Mouse (Mus musculus): ENCODE data around the gene Sstr4. TPM values are rescaled to one million over a fixed set of nuclear protein-coding genes. Genes with fewer than 3 reads are reported as not detected.

The Sstr4 gene
- 3.7 and 4.0 TPM in 2 replicates for polyA plus RNA-seq (2015; fragmentation: Nextera tagmentation; extraction: Ambion mirVana)

DNA sequence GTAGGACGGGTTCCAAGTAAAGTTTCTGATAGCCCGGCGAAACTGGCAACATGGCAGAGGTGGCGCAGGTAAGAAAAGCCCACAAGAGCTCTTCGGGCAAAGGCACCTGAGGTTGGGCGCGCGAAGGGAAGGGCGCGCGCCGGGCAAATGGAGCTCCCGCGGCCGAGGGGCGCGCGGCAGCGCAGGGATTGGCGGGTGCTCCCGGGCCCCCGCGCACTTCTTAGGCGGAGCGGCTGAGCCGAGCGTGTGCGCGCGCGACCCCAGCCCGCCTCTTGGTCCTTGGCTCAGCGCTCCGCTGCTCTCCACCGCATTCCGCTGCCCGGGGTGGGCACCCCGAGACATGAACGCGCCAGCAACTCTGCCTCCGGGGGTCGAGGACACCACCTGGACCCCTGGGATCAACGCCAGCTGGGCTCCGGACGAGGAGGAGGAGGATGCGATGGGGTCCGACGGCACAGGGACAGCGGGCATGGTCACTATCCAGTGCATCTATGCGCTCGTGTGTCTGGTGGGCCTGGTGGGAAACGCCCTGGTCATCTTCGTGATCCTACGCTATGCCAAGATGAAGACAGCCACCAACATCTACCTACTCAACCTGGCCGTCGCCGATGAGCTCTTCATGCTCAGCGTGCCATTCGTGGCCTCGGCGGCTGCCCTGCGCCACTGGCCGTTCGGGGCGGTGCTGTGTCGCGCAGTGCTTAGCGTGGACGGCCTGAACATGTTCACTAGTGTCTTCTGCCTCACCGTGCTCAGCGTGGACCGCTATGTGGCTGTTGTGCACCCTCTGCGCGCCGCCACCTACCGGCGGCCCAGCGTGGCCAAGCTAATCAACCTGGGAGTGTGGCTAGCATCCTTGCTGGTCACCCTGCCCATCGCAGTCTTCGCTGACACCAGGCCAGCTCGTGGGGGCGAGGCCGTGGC lies at the start of gene Sstr4:
Gene Sstr4 (plus strand): TSS at position 214 of the 921 bp plus-strand sequence.

DNA sequence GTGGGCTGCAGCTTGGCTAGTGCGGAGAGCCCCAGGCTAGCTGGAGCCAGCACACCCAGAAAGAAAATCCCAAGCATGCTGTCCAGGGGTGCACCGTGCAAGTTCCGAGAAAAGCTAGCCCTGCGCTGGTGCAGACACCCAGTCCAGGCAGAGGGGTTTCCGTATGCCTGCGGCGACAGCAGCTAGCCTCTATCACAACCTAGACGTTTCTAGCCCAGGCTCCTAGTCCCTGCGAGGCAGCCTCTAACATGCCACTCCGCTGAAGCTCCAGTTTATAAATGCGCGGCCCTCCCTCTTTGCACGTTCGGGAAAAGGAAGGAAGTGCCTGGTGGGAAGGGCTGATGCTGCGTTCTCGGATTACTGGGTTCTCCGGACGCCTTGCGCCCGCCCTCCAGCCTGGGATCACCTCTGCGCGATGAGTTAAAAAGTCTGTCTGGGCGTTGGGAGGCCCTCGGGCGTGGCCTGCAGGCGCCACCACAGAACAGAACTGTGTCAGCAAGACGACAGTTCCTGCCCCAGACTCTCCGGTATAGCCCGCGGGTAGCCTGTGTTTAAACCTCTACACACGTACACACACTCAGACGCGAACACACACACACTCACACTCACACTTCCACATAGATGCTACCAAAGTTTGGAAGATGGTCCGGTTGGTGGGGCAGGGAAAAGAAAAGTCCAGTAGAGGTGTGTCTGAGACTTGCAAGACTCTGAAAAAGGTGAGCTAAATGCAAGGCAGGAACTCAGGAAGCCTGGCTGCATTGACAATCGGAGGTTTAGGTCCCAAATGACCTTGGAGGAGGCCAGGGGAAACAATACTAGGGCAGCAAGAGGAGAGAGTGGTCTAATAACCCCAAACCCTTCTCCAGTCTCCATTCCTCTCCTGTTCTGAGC lies 13.0 kb downstream of the Sstr4 start, which contains the start of gene Thbd:
Gene Thbd (minus strand): TSS at position 319 of the 891 bp plus-strand sequence.

DNA sequence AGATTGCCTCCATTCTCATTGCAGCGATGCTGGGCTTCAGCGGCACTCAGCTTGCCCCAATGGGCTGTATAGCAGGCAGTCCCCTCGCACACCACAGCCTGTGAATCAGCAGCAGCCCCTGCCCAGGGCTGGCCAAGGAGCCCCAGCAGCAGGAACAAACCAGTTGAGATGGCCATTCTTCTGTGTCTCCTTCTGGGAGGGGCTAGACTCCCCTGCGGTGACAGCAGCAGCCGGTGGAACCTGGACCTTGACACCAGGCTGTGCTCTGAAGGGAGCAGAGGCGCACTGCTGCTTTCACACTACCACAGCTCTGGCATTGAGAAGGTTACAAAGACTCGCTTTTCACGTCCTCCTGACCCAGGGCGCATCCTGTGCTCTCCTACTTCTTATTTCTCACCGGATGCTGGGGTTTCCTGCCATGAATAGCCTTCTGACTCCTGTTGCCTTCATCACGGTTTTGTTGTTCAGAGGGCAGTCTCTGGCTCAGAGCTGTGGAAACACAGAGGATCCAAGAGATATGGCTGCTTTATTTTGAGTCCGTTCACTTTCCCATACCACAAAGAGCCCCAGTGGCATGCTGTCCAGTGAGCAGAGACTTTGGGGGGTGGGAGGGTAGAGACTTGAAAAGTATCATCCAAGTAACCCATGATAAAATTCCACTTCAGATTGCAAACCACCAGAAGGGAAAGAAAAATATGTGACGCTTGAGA lies 48.3 kb downstream of the Sstr4 start, which contains the start of gene Cd93:
Gene Cd93 (minus strand): TSS at position 315 of the 710 bp plus-strand sequence.

Other genes starting within 250 kb of the Sstr4 start
- gene Thbd, start 12.8 kb downstream of the Sstr4 start, polyA plus RNA-seq (2015; fragmentation: Nextera tagmentation; extraction: Ambion mirVana): 9.0 and 15.2 TPM in 2 replicates
- 4.5 and 5.5 TPM in 2 replicates for gene Cd93, start 48.2 kb downstream of the Sstr4 start, polyA plus RNA-seq (2015; fragmentation: Nextera tagmentation; extraction: Ambion mirVana)

Measured in neural tube, postnatal 0 days (tissue).